Mouse (Mus musculus): ENCODE data around the gene Sytl3.
A peak's percentile ranks its signal among the peaks of the same experiment; 100 is the strongest.

Gene Sytl3

GRCm38 (mm10) chr17:6759717-6760292 lies 100.9 kb downstream of the Sytl3 start:
- no peak for DNase-seq

GRCm38 (mm10) chr17:6763513-6764226 lies 104.8 kb downstream of the Sytl3 start:
- DNase-seq: no peak

DNA sequence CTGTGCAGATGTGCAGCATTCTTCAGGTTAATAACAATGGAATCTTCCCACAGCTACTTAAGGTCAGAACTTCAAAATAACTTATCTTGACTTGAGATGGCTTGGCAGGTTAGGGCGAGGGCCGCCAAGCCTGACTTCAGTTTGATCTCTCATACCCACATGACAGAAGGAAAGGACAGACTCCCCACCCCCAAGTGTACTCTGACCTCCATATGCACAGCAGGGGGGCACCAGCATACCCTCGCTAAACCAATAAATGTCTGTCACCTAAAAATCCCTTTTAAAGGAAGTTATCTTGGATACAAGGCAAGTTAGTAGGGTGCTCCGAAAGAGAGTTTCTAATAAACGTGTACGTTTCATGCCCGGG lies 105.3 kb downstream of the Sytl3 start:
- DNase-seq: no peak

- no peak for DNase-seq
Measured at GRCm38 (mm10) chr17:6764730-6765129, 105.8 kb downstream of the Sytl3 start.

DNA sequence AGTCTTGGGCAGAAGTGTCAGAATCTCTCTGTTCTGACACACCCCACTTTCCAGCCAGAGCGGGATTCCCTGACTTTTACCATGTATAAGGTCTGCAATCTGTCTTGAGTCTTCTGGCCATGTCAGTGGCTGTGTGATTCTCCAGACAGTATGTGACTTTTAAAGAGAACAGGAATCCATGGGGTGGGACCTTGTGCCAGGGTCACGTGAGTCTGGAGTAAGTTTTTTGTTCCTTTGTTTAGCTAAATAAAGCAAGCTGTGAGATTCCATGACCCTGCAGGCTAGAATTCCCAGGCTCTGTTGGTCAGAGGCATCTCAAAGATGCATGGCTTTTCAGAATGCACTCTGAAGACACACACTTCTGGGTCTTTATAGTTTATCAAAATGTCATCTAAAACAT lies 107.0 kb downstream of the Sytl3 start:
- no peak for DNase-seq

DNA sequence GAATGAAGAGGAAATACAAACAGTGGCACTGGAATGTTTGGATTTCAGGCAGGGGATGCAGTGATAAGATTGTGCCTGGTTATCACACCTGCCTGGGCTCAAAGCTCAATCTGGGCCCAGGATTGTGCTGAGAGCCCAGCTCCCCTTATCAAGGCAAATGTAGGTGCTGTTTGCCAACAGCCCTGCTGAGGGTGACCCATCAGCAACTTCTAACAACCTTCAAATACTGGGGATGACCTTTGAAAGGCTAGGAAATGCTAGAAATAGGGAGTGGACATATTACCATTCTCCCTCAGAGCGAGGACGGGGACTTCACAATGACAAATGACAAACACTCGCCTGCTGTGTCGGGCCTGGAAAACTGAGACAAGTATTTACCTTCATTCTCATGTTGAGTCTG lies 107.9 kb downstream of the Sytl3 start:
- no peak for DNase-seq

- no peak for DNase-seq
Measured at GRCm38 (mm10) chr17:6767771-6768170, 108.9 kb downstream of the Sytl3 start.

DNA sequence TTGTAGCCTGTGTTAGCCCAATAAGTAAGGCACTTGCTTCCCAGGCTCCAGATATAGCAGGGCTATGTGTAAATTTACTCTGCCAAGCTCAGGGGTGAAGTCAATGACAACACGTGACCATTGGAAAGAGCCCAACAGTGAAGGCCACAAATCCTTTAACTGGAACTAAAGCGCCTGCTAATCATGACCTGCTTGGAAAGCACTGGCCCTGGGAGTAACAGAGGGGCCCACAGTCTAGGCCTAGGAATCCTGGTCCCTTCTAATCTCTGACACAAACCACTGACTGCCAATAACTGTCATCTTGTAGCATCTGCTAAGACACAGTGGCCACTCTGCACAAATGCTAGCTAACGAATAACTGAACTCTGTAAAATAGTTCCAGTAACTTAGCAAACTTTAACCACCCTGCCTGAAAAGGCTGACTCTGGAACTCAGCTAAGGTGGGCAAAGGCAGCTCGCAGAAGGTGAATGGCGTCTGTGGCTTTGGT lies 109.5 kb downstream of the Sytl3 start:
- DNase-seq: no peak

- no peak for DNase-seq
Measured at GRCm38 (mm10) chr17:6769602-6770001, 110.7 kb downstream of the Sytl3 start.

DNA sequence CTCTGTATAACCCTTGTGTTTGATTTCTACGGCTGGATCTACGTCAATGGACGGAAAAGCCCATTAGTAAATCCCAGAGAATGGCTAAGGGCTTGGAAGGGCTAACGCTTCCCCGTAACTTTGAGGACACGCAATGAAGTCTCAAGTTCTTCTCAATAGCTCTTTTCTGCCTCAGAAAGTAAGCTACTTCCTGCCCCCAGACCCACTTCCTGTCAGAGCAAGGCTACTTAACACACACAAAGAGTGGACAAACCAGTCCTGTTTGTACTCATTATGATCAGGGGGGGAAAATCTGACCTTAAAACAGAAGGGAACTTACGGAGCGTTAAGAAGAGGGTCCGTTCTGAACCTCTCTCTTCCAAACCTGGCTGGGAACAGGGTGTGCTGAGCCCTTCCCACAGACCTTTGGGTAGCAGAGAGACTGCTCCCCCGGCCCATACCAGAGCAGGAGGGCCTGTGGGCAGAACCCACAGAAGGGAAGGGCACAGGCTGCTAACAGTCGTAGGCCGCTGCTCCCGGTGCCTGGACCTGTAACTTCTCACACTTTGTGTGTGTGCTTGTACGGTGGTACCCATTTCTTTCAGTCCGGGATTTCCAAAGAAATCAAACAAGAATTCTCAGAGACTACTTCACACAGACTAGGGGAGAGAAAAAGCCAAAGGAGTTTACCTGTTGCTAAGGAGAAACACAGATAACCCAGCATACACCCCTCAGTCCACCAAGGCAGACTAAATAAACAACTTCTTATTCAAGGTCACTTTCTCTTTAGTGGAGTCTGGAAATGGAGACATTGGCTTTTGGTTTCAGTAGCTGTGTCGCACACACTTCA lies 113.0 kb downstream of the Sytl3 start:
- DNase-seq: no peak

DNA sequence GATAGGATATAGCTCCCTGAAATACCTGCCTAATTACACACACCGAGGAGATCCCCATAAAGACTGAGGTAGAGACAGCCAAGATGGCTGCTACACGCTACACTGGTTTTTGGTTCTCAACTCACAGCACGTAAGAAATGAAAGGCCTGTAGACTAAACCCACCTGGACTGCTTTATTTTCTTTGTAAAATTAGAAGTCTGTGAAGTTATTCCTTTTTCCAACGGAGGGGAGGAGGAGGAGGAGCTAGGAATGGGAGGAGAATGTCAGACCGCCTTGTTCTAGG lies 113.5 kb downstream of the Sytl3 start:
- DNase-seq: no peak

GRCm38 (mm10) chr17:6773249-6773966 lies 114.5 kb downstream of the Sytl3 start:
- no peak for DNase-seq

GRCm38 (mm10) chr17:6775221-6775620 lies 116.3 kb downstream of the Sytl3 start:
- DNase-seq: no peak

DNA sequence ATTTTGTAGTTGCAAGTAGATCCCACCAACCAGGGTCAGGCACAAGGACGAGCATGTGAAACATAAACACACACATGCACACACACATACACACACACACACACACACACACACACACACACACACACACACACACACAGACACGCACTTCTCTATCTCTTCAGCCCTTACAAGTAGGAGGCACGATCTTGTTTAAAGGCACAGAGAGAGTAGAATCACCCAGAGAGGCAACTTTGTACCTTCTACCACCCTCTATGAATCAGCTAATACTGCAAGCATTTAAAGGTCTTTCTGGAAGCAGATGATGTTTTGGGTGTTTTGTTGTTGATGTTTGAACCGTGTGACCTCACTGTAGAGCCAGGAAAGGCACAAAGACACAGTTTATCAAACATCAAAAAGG lies 116.8 kb downstream of the Sytl3 start:
- no peak for DNase-seq

DNA sequence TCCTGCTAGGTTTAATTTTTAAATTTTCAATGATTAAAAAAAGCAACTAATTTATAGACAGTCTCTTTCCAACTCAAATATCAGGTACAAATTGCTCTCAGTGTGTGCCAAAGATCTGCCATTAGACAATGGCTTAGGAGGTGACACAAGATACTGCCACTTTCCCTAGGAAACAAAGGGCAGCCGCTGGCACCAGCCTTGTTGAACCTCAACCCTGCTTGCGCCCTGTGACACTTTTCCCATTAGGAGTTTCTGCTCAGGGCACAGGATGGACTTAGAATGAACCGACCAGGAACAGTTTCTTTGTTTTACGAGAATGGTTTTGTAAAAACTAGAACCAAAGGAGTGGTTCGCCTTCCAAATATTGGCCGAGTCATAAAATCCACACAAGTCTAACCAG lies 117.2 kb downstream of the Sytl3 start:
- no peak for DNase-seq

- no peak for DNase-seq
Measured at GRCm38 (mm10) chr17:6776576-6776975, 117.7 kb downstream of the Sytl3 start.

- DNase-seq: no peak
Measured at GRCm38 (mm10) chr17:6777061-6777460, 118.2 kb downstream of the Sytl3 start.

DNA sequence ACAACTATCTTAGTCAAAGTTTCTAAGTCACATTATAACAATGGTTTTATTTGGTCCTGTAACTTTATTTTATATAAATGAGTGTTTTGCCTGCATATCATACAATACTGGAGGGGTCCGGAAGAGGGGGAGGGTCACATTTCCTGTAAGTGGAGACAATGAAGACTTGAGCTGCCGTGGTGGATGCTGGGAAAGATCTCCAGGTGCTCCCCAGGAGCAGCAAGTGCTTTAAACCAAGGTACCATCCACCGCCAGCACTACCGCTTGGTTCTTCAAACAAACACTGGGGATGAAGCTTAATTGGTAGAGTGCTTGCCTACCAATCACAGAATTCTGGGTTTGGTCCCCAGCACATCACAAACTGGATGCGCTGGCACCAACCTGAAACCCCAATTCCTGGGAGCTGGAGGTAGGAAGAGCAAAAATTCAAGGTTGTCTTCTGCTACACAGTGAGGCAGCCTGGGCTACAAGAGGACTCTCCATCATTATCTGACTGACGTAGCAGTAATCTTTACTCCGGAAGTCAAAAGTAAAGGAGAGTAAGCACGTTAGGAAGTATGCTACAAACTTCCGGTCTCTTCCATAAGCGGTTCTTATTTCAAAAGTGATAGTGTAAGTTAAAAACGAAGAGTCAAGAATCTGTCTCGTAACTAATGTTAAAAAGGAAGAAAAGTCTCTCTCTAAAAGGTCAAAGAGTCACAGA lies 118.9 kb downstream of the Sytl3 start:
- DNase-seq: peak; percentile 71 to 84

DNA sequence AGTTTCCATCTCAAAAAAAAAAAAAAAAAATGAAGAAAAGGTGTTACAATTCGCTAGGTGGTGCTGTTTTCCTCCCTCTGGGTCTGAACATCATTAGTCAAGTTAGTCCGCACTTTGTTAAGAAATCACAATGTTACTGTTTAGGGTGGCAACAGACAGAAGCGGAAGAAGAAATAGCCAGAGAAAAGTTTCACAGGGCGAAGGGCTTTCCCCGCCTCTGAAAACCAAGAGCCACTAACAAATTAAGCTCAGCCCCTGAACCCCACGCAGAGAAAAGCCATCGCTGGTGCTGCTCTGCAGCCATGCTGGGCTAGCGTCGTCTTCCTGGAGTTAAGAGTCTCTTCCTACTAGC lies 119.4 kb downstream of the Sytl3 start:
- peak; percentile 59 to 60 for DNase-seq

GRCm38 (mm10) chr17:6778771-6779509 lies 120.0 kb downstream of the Sytl3 start:
- DNase-seq: peak; percentile 60 to 68

GRCm38 (mm10) chr17:6779632-6780031 lies 120.7 kb downstream of the Sytl3 start:
- DNase-seq: no peak

DNA sequence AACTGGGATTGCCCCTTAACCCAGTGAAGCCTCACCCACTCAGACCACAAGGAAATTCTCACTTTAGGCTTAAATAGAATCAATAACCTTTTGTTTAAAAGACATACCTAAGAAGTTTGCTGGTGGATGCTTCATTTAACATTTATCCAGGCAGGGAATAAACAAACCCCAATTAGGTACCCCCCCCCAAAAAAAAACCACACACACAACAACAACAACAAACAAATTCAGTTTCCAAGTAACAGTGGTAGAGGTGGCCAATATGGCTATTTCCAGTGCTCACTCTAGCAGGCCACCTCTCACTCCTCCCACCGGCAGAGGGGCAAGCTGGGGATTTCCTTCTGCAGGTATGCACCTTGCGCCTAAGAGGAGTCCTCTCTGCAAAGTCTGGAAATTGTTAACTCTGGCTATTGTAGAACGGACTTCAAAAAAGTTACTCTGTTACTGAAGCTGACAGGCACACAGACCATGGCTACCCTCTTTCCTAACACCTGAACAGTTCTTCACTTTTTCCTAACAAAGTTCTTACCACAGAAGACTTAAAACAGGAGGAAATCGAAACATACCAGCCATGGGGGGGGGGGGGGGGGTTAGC lies 121.7 kb downstream of the Sytl3 start:
- peak in 1 of 2 experiments; percentile 47 for DNase-seq

Data from thymus, postnatal 36 days (tissue).